Mouse (Mus musculus) ES-Bruce4 (cell line): ENCODE measurements around the gene Ptgfrn. TPM values are rescaled to one million over a fixed set of nuclear protein-coding genes. Genes with fewer than 3 reads are reported as not detected.

Experiments
- H3K27ac ChIP-seq: 2 replicates; pipeline ENCODE4 v1.5.1; 2012; ENCODE audit warnings: low read length, inconsistent platforms; ENCODE audit not compliant: insufficient read depth
- H3K27me3 ChIP-seq: 2 replicates; pipeline ENCODE4 v1.6.1; 2012; ENCODE audit warnings: mild to moderate bottlenecking, low read length, inconsistent platforms; ENCODE audit not compliant: control insufficient read depth, poor library complexity, insufficient read depth, severe bottlenecking
- H3K36me3 ChIP-seq: 2 replicates; pipeline ENCODE4 v1.6.1; 2012; ENCODE audit warnings: inconsistent platforms, mild to moderate bottlenecking, low read length, moderate library complexity; ENCODE audit not compliant: control insufficient read depth, poor library complexity, insufficient read depth, severe bottlenecking
- H3K4me1 ChIP-seq: one replicate; pipeline ENCODE4 v1.8.1; 2011; ENCODE audit warnings: low read length; ENCODE audit not compliant: control insufficient read depth, insufficient read depth
- H3K4me3 ChIP-seq: 2 replicates; pipeline ENCODE4 v1.5.1; 2011; ENCODE audit warnings: low read depth, mild to moderate bottlenecking, low read length
- H3K9ac ChIP-seq: 2 replicates; pipeline ENCODE4 v1.6.1; 2012; ENCODE audit warnings: low read depth, mild to moderate bottlenecking, inconsistent platforms; ENCODE audit not compliant: poor library complexity, severe bottlenecking
- H3K9me3 ChIP-seq: replicated peaks from 2 replicates; pipeline ENCODE4 v1.6.1; 2012; ENCODE audit warnings: mild to moderate bottlenecking, low read length, inconsistent platforms; ENCODE audit not compliant: control insufficient read depth, poor library complexity, insufficient read depth, severe bottlenecking
- CTCF ChIP-seq: IDR thresholded peaks from one replicate; pipeline ENCODE4 v1.8.1; 2011; ENCODE audit warnings: low read depth, low read length
- EP300 ChIP-seq: IDR thresholded peaks from 2 replicates; pipeline ENCODE4 v1.6.1; 2011; ENCODE audit warnings: low read depth, low read length; ENCODE audit not compliant: insufficient read depth
- POLR2A ChIP-seq: IDR thresholded peaks from one replicate; pipeline ENCODE4 v1.8.1; 2011; ENCODE audit warnings: low read length; ENCODE audit not compliant: insufficient read depth
- polyA plus RNA-seq: library from polyadenylated mRNA; stranded (reverse); fragments of >200 nt; gene quantifications from 2 replicates; pipeline ENCODE4 v1.2.4, GENCODE M21; 2011; ENCODE audit warnings: low read depth; ENCODE audit not compliant: missing spikeins, insufficient read depth, insufficient read length

Gene Ptgfrn
- polyA plus RNA-seq, 1 experiment, result 60.7 TPM

DNA sequence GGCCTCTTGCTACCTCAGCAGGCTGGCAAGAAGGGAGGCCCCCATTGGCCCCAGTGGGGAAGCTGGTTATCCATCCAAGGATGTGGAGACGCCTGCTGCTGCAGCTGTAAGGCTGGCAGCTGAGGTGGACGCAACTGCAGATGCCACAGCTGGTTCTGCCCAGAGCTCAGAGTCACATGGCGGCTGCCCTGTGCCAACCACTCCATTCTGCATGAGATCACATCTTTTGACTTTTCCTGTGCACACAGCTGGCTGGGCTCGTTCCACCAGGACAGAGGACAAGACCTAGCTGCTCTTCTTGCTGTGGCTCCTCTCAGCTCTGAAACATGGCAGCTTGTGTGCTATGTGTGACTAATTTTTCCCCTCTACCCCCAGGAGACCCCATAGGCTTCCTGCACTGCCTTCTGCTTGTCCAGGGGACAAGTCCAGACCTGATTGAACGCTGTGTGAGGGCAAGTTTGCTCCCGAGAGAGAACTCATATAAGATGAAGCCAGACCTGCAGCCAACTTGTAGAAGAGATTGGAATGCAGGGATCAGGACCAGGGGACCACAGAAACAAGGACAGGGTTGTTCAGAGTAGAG lies 34.4 kb upstream of the Ptgfrn start:
- H3K27ac ChIP-seq, result no peak overlapping the region

DNA sequence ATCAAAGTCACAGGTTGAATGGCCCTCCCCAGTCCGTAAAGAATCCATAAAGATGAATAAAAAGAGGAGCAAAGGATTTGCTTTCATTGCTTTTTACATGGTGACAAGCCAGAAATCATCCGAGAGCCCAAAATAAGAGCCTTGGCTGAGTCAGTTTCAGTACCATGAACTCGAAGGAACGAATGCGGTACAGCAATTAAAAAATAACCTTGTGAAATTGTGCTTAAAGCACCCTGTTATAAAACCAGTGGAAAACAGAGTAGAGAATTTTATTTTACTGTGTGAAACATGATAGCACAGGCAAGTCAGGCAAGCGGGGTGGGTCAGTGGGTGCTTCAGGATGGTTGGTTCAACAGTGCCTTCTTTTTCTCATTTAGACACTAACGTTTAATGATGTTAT lies 33.4 kb upstream of the Ptgfrn start:
- no peak overlapping the region for H3K4me3 ChIP-seq
- no peak for TF ChIP-seq EP300
- no peak overlapping the region for H3K9ac ChIP-seq
- H3K4me1 ChIP-seq, result no peaks in the 10 kb centered on the region
- no peaks in the 10 kb centered on the region for H3K27me3 ChIP-seq
- H3K36me3 ChIP-seq, result no peaks in the 10 kb centered on the region
- H3K9me3 ChIP-seq, result no peaks in the 10 kb centered on the region
- H3K27ac ChIP-seq, result no peak overlapping the region

More for the DNA sequence above, 34.4 kb upstream of the Ptgfrn start:
- Histone ChIP-seq H3K36me3 (no peaks in the 10 kb centered on the region), H3K9me3 (no peaks in the 10 kb centered on the region), H3K9ac (no peak overlapping the region), H3K27me3 (no peaks in the 10 kb centered on the region), H3K4me3 (no peak overlapping the region), H3K4me1 (no peaks in the 10 kb centered on the region)
- TF ChIP-seq POLR2A (no peak), CTCF (no peak), EP300 (no peak)

DNA sequence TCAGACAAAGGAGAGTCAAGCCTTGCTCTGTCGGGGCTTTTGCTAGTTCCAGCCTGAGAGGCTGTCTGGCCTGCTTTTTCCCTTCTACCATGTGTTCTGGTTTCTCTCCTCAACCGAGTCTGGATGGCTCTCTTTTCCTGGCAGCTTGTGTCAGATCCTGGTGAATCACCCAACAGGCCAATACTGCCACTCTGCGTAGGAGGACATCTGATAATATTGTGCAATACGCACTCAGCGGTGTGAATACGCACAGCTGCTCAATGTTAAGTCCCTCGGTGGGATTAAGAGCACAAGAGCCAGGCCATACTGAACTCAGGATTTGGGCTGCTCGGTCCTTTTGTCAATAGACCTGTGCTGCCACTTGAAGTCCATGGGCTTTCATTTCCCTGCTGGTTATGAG lies 31.8 kb upstream of the Ptgfrn start:
- no peaks in the 10 kb centered on the region for H3K4me1 ChIP-seq
- TF ChIP-seq CTCF (no peak), POLR2A (no peak), EP300 (no peak)
- H3K4me3 ChIP-seq, result no peak overlapping the region
- H3K9ac ChIP-seq, result no peak overlapping the region
- no peaks in the 10 kb centered on the region for H3K9me3 ChIP-seq
- no peaks in the 10 kb centered on the region for H3K27me3 ChIP-seq
- no peaks in the 10 kb centered on the region for H3K36me3 ChIP-seq
- no peak overlapping the region for H3K27ac ChIP-seq

DNA sequence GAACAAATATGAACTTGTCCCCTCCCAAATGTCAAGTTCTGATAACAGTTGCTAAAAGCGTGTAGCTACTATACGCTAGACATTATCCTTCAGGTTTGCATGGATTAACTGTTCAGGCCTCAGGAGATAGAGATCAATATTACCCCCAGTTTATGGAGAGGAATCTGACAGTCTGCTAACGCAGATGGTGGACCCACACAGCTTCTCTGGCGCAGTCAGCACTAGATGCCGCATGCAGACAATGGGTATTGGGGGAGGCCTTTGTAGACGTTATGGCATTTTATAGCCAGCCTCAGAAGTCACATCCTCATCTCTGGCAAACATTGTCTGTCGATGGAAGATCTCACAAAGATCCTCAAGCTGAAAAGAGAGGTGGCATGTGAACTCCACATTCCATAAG lies 29.9 kb upstream of the Ptgfrn start:
- H3K27ac ChIP-seq, result no peak overlapping the region
- H3K36me3 ChIP-seq, result no peaks in the 10 kb centered on the region
- no peak overlapping the region for H3K9ac ChIP-seq
- TF ChIP-seq POLR2A (no peak), EP300 (no peak), CTCF (no peak)
- H3K4me1 ChIP-seq, result no peaks in the 10 kb centered on the region
- no peaks in the 10 kb centered on the region for H3K9me3 ChIP-seq
- H3K4me3 ChIP-seq, result no peak overlapping the region
- H3K27me3 ChIP-seq, result no peaks in the 10 kb centered on the region

DNA sequence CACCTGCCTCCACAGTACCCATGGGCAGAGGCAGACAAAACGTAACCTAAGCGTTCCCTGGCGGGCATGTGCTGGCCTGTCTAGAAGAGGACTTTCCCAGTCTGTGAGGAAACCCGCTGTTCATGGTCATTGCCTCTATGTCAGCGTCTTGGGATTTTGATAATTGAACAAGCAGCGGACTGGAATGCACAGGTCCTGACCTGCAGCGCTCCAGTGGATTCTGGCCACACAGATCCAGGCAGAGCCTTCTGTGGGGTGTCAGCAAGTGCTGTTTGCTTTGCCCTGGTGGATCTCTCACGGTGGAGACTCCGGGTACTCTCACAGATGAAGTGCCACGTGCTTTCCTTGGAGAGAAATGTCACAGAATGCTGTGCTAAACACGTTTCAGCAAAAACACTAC lies 26.4 kb upstream of the Ptgfrn start:
- Histone ChIP-seq H3K9me3 (no peaks in the 10 kb centered on the region), H3K9ac (no peak overlapping the region), H3K36me3 (no peaks in the 10 kb centered on the region), H3K27me3 (no peaks in the 10 kb centered on the region), H3K27ac (no peak overlapping the region), H3K4me3 (no peak overlapping the region), H3K4me1 (no peaks in the 10 kb centered on the region)
- no peak for TF ChIP-seq CTCF
- no peak for TF ChIP-seq EP300
- TF ChIP-seq POLR2A, result no peak

DNA sequence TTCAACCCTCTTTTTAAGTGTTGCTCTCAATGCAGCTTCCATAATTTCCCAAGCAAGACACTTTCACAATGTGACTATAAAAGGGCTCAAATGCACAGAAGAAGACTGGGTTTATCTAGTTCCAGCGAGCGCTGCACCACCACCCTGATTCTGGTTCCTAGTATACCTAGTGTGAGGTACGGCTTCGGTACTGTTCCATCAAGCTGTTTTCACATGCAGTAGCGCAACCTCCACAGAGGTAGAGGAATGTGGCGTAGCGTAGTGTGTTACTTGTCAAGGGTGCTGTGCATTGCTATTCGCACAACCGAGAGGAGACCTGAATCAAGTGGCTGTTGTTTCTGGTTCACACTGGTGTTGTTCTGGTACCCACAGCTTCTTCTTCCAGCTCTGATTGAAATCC lies 24.8 kb upstream of the Ptgfrn start:
- H3K4me3 ChIP-seq, result no peak overlapping the region
- H3K9me3 ChIP-seq, result no peaks in the 10 kb centered on the region
- H3K27me3 ChIP-seq, result no peaks in the 10 kb centered on the region
- H3K36me3 ChIP-seq, result no peaks in the 10 kb centered on the region
- H3K9ac ChIP-seq, result no peak overlapping the region
- TF ChIP-seq EP300, result no peak
- TF ChIP-seq CTCF, result no peak
- no peak for TF ChIP-seq POLR2A
- peaks cover under 1% of the 10 kb centered on the region for H3K4me1 ChIP-seq
- H3K27ac ChIP-seq, result no peak overlapping the region
